Mouse (Mus musculus): Measurements from ENCODE around the gene Mettl7a3. TPM values are rescaled to one million over a fixed set of nuclear protein-coding genes. Genes with fewer than 3 reads are reported as not detected.
"Not testable (repeated sequence)": the region's sequence is repeated elsewhere in the genome, so short reads cannot be mapped to it uniquely, and the experiment has no call there.

Gene Mettl7a3
- polyA plus RNA-seq, 1 experiment = not detected

- no peak for TF ChIP-seq CTCF (IDR thresholded peaks at IDR 0.05; ENCODE audit: control insufficient read depth, insufficient read depth, low read length)
- TF ChIP-seq POLR2A (IDR thresholded peaks at IDR 0.05; ENCODE audit: borderline replicate concordance, control insufficient read depth, low read depth, low read length) = no peak
- no peaks in the 10 kb centered on the region for H3K4me1 ChIP-seq (ENCODE audit: control insufficient read depth, insufficient read depth, low read length)
- H3K4me3 ChIP-seq (replicated peaks; ENCODE audit: control insufficient read depth, low read depth, low read length) = no peak within 1 kb of the TSS
- WGBS = 74% methylated on average over 7 of the region's 7 CpGs
- H3K27ac ChIP-seq (ENCODE audit: control insufficient read depth, insufficient read depth, low read depth, low read length, poor library complexity) = no peak within 1 kb of the TSS
These were observed 29.5 kb downstream of the Mettl7a3 start, which contains the start of gene Higd1c for GRCm38 (mm10) chr15:100364242-100364641. Gene Higd1c, plus strand, starts transcription at chr15:100364542.

DNA sequence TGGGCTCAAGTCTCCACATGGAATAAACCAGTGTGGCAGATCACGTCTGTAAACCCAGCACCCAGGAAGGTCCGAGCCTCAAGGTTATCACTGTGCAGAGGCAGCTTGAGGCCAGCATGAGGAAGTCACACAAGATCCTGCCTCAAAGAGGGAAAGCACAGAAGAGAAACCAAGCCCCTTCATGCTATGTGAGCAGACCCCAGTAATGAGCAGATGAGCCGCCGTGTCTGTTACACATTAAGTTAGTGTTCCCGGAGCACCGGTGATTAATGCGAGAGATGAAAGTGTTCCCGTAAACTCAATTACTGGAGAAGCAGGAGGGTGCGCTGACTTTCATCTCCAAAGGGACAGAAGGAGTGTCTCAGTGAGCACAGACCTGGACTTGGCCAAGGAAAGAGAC, 31.2 kb downstream of the Mettl7a3 start:
- not testable (repeated sequence) for H3K27ac ChIP-seq (ENCODE audit: control insufficient read depth, insufficient read depth, low read depth, low read length, poor library complexity); H3K4me3 ChIP-seq (replicated peaks; ENCODE audit: control insufficient read depth, low read depth, low read length); H3K4me1 ChIP-seq (ENCODE audit: control insufficient read depth, insufficient read depth, low read length)
- 89% methylated on average over 9 of the region's 9 CpGs for WGBS

DNA sequence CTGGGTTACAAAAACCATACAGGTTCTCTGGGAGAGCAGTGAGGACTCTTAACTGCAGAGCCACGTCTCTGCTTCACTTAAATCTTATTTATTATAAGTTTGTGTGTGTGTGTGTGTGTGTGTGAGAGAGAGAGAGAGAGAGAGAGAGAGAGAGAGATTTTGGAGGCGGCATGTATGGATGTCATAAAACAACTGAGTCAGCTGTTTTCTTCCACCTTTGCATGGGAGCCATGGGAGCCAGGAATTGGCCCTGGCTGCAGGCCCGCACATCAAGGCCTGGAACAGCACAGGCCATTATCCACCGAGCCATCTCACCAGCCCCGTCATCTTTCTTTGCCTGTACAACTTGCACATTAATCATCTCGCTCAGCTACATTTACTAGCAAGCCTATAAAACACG, 32.4 kb downstream of the Mettl7a3 start:
- no peak overlapping the region for H3K27ac ChIP-seq (ENCODE audit: control insufficient read depth, insufficient read depth, low read depth, low read length, poor library complexity)
- H3K4me1 ChIP-seq (ENCODE audit: control insufficient read depth, insufficient read depth, low read length) = no peaks in the 10 kb centered on the region
- TF ChIP-seq POLR2A (IDR thresholded peaks at IDR 0.05; ENCODE audit: borderline replicate concordance, control insufficient read depth, low read depth, low read length) (no peak), CTCF (IDR thresholded peaks at IDR 0.05; ENCODE audit: control insufficient read depth, insufficient read depth, low read length) (no peak)
- no peak overlapping the region for H3K4me3 ChIP-seq (replicated peaks; ENCODE audit: control insufficient read depth, low read depth, low read length)
- 80% methylated on average over 7 of the region's 7 CpGs for WGBS

GRCm38 (mm10) chr15:100375066-100375465, 40.3 kb downstream of the Mettl7a3 start:
- Histone ChIP-seq H3K27ac (ENCODE audit: control insufficient read depth, insufficient read depth, low read depth, low read length, poor library complexity) (no peak overlapping the region), H3K4me3 (replicated peaks; ENCODE audit: control insufficient read depth, low read depth, low read length) (no peak overlapping the region), H3K4me1 (ENCODE audit: control insufficient read depth, insufficient read depth, low read length) (no peaks in the 10 kb centered on the region)
- TF ChIP-seq CTCF (IDR thresholded peaks at IDR 0.05; ENCODE audit: control insufficient read depth, insufficient read depth, low read length) (no peak), POLR2A (IDR thresholded peaks at IDR 0.05; ENCODE audit: borderline replicate concordance, control insufficient read depth, low read depth, low read length) (no peak)
- WGBS = 42% methylated on average over 5 of the region's 5 CpGs

DNA sequence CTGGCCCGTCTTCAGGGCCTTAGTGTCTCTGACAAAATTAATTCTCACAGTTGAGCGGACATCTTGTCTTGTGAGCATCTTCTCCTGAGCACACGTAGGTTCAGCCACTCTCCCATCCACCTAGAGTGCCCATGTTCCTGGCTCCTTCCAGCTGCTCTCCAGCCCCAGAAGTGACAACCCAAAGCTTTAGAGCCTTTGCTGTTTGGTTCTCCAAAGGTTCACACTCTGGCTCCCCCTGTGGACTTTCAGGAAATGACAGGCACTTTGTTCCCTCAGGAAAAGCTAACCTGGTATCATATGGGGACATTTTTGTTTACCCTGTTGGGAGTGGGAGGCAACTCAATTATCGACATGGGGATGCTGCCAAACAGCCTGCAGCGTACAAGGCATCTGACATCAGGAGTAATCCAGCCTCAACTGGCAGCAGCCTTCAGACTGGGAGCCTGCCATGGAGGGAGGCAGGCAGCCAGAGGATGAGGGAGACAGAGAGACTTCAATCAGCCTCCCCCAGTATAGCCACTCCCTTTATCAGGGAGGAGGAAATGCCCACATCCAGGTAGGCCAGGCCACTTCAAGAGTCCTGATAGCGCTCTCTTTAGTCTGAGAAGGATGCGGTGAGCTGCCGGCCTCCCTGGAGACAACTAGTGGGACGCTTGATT, 43.2 kb downstream of the Mettl7a3 start:
- H3K4me1 ChIP-seq (ENCODE audit: control insufficient read depth, insufficient read depth, low read length); H3K27ac ChIP-seq (ENCODE audit: control insufficient read depth, insufficient read depth, low read depth, low read length, poor library complexity); H3K4me3 ChIP-seq (replicated peaks; ENCODE audit: control insufficient read depth, low read depth, low read length): not testable (repeated sequence)
- WGBS = 49% methylated on average over 4 of the region's 9 CpGs

DNA sequence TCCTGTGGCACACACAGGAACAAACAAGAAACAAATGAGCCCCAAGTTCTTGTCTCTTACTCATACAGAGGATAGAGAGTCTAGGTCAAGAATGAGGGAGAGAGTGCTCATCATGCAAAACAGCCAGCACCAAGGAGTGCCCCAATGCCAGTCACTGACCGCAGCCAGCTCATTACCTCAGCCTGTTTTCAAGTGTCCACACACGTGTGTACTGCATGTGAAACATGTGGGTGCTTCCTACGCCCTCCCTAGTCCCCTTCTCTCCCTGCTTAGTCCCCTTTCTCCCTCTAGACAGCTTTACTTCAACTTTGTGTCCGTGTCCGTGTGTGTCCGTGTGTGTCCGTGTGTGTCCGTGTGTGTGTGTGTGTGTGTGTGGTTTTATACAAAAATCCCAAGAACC, 44.9 kb downstream of the Mettl7a3 start:
- no peak overlapping the region for H3K4me3 ChIP-seq (replicated peaks; ENCODE audit: control insufficient read depth, low read depth, low read length)
- WGBS = 91% methylated on average over 8 of the region's 8 CpGs
- H3K4me1 ChIP-seq (ENCODE audit: control insufficient read depth, insufficient read depth, low read length) = no peaks in the 10 kb centered on the region
- TF ChIP-seq POLR2A (IDR thresholded peaks at IDR 0.05; ENCODE audit: borderline replicate concordance, control insufficient read depth, low read depth, low read length) (no peak), CTCF (IDR thresholded peaks at IDR 0.05; ENCODE audit: control insufficient read depth, insufficient read depth, low read length) (no peak)
- no peak overlapping the region for H3K27ac ChIP-seq (ENCODE audit: control insufficient read depth, insufficient read depth, low read depth, low read length, poor library complexity)

DNA sequence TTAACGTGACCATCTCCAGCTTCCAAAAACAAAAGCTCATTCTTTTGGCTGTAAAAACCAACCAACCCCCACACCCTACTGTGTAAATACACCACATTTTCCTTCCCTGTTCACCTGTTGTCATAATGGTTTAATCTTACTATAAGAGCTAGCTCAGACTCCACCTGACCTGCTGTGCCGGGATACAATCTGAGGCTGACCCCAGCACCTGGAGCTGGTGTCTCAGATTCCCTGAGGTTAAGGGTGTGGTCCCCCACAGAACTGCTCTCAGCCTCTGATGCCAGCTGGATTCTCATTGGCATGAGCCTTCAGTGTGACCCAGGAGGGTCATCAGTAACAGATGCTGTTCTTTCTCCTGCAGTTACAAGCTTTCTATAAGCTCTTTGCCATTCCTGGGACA, 45.4 kb downstream of the Mettl7a3 start:
- 83% methylated on average over 2 of the region's 2 CpGs for WGBS
- TF ChIP-seq CTCF (IDR thresholded peaks at IDR 0.05; ENCODE audit: control insufficient read depth, insufficient read depth, low read length) (no peak), POLR2A (IDR thresholded peaks at IDR 0.05; ENCODE audit: borderline replicate concordance, control insufficient read depth, low read depth, low read length) (no peak)
- Histone ChIP-seq H3K27ac (ENCODE audit: control insufficient read depth, insufficient read depth, low read depth, low read length, poor library complexity) (no peak overlapping the region), H3K4me1 (ENCODE audit: control insufficient read depth, insufficient read depth, low read length) (no peaks in the 10 kb centered on the region), H3K4me3 (replicated peaks; ENCODE audit: control insufficient read depth, low read depth, low read length) (no peak overlapping the region)

DNA sequence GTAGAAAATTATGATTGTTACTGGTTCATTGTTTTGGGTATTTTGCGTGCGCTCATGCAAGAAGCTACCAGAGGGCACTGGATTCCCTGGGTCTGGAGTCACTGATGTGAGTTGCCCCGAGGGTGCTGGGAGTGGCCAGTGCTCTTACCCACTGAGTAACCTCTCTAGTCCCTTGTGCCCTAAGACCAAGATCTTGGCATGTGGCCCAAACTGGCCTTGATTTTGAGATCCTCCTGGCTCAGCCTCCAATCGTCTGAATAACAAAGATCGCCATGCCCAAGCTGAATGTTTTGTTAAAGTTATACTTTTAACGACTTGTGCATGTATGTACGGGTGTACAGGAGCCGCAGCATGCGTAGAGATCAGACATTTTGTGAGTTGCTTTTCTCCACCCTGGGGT, 51.0 kb downstream of the Mettl7a3 start:
- TF ChIP-seq CTCF (IDR thresholded peaks at IDR 0.05; ENCODE audit: control insufficient read depth, insufficient read depth, low read length) (no peak), POLR2A (IDR thresholded peaks at IDR 0.05; ENCODE audit: borderline replicate concordance, control insufficient read depth, low read depth, low read length) (no peak)
- WGBS = 87% methylated on average over 9 of the region's 9 CpGs
- Histone ChIP-seq H3K4me3 (replicated peaks; ENCODE audit: control insufficient read depth, low read depth, low read length) (no peak overlapping the region), H3K4me1 (ENCODE audit: control insufficient read depth, insufficient read depth, low read length) (no peaks in the 10 kb centered on the region), H3K27ac (ENCODE audit: control insufficient read depth, insufficient read depth, low read depth, low read length, poor library complexity) (no peak overlapping the region)

- WGBS = 83% methylated on average over 17 of the region's 17 CpGs
- H3K4me3 ChIP-seq (replicated peaks; ENCODE audit: control insufficient read depth, low read depth, low read length) = no peak overlapping the region
- TF ChIP-seq CTCF (IDR thresholded peaks at IDR 0.05; ENCODE audit: control insufficient read depth, insufficient read depth, low read length) (no peak), POLR2A (IDR thresholded peaks at IDR 0.05; ENCODE audit: borderline replicate concordance, control insufficient read depth, low read depth, low read length) (no peak)
- no peaks in the 10 kb centered on the region for H3K4me1 ChIP-seq (ENCODE audit: control insufficient read depth, insufficient read depth, low read length)
- H3K27ac ChIP-seq (ENCODE audit: control insufficient read depth, insufficient read depth, low read depth, low read length, poor library complexity) = no peak overlapping the region
These were observed 53.0 kb downstream of the Mettl7a3 start for GRCm38 (mm10) chr15:100387544-100388223.
